Mouse (Mus musculus) effector memory CD4-positive, alpha-beta T cell, adult 5 months (primary cell): ENCODE measurements around the gene Tagap1. TPM values are rescaled to one million over a fixed set of nuclear protein-coding genes. Genes with fewer than 3 reads are reported as not detected.

Experiments used
- polyA plus RNA-seq: library from polyadenylated mRNA; unstranded; fragments of 100-300 nt; shearing (Covaris generic); gene quantifications from one replicate; pipeline ENCODE4 v1.2.1, GENCODE M21; 2017

The Tagap1 gene
- polyA plus RNA-seq, result 31.4 TPM

GRCm38 (mm10) chr17:6960776-6961175 is at the start of gene Tagap1:
Gene Tagap1, minus strand, starts transcription at chr17:6961156.

DNA sequence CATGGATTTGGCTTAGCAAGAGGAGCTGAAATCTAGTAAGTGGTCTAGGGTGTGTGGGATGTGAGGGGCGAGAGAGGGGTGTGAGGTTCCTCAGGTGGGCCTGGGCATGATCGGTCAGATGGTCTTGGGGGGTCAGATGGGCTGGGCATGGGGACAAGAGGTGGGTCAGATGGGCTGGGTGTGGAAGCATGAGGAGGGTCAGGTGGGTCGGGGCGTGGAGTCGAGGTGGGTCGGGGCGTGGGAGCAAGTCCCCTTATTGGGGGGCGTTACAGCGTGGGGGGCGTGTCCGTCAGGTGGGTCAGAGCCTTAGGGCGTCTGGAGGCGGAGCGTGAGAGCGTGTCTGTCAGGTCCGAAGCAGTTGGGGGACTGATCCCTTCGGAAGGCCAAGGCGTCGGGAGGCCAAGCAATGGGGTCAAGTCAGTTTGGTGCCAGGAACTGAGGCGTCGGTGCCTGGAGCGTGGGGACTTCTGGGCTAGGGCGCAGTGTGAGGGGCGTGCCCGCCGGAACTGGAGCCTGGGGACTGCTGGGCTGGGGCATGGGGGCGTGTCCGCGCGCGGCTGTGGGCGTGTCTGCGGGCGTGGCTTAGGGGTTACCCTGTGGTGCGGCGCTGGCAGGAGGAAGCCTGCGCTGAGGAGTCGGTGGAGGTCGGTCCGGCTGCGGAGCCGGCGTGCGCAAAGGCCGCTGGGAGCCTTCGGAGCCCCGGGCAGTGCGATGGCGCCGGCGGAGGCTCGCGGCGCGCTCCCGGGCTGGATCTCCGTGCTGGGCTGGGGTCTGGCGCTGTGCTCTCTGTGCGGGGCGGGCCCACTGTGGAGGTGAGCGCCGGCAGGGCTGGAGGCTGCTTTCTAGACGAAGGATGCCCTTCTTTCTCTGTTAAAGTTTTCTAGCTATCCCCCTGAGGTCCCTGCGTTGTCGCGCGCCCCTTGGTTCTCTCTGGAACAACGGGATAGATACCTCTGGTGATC is 17.6 kb upstream of the Tagap1 start, which contains the start of gene Gm49721:
Gene Gm49721 (plus strand): TSS at position 618 of the 962 bp plus-strand sequence.

DNA sequence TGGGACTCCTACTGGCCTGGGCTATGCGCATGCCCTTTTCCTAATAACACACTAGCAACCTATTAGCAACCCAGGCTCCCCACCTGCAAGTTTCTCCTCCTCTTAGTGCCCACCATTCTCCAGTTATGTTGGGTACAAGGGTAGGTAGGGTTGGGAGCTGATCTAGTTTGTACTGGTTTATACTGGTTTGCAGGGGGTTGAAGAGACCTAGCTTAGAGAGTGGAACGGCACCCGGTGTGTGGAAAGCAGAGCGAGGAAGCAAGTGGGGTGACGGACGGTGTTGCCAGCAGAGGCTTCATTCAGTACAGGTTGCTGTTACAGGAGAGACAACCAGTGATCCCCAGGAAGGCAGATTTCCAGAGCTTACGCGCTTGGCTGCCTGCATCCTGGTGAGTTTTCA is 9.4 kb upstream of the Tagap1 start, which contains the start of gene Rnaset2b:
Gene Rnaset2b (plus strand): TSS at position 301 of the 400 bp plus-strand sequence.

GRCm38 (mm10) chr17:6947984-6948768 is 12.8 kb downstream of the Tagap1 start, which contains the start of gene Rsph3b:
Gene Rsph3b, minus strand, starts transcription at chr17:6948682.

Other genes starting within 250 kb of the Tagap1 start
- 568 TPM for gene Ezr, start 178.4 kb downstream of the Tagap1 start, polyA plus RNA-seq
- gene Rsph3b, start 12.5 kb downstream of the Tagap1 start, polyA plus RNA-seq, result 17.8 TPM
- gene Rnaset2b, start 9.5 kb upstream of the Tagap1 start, polyA plus RNA-seq, result 692 TPM
- 0.39 TPM for gene Gm49721, start 17.7 kb upstream of the Tagap1 start, polyA plus RNA-seq
- gene Gm1604a, start 64.4 kb upstream of the Tagap1 start, polyA plus RNA-seq, result not detected
- gene Rps6ka2, start 209.0 kb upstream of the Tagap1 start, polyA plus RNA-seq, result 1.6 TPM